Mouse (Mus musculus) kidney, embryonic 16.5 days (tissue): ENCODE data around the gene Lrp5. TPM values are rescaled to one million over a fixed set of nuclear protein-coding genes. Genes with fewer than 3 reads are reported as not detected.

Experiments used
- ATAC-seq: fragments of 200-750 bp; cut with Nextera tagmentation; 2 replicates; pipeline ENCODE4 v1.8.0; 2017; ENCODE audit warnings: moderate TSS enrichment; ENCODE audit not compliant: low FRiP score, low TSS enrichment
- H3K27ac ChIP-seq: fragments of 300-500 bp; sonication (generic); 2 replicates; pipeline ENCODE4 v1.5.1; 2014; ENCODE audit warnings: low read length
- H3K27me3 ChIP-seq: fragments of 300-500 bp; sonication (generic); 2 replicates; pipeline ENCODE4 v1.6.1; 2014; ENCODE audit warnings: low read length, control low read depth, mixed read lengths; ENCODE audit not compliant: insufficient read depth
- H3K36me3 ChIP-seq: fragments of 300-500 bp; sonication (generic); 2 replicates; pipeline ENCODE4 v1.6.1; 2014; ENCODE audit warnings: low read length, control low read depth, mixed read lengths; ENCODE audit not compliant: insufficient read depth
- H3K4me1 ChIP-seq: fragments of 300-500 bp; sonication (generic); 2 replicates; pipeline ENCODE4 v1.6.1; 2014; ENCODE audit warnings: low read length, control low read depth, mixed read lengths; ENCODE audit not compliant: insufficient read depth
- H3K4me2 ChIP-seq: fragments of 300-500 bp; sonication (generic); replicated peaks from 2 replicates; pipeline ENCODE4 v1.6.1; 2014; ENCODE audit warnings: low read depth, low read length
- H3K4me3 ChIP-seq: fragments of 300-500 bp; sonication (generic); 2 replicates; pipeline ENCODE4 v1.5.1; 2014; ENCODE audit warnings: mild to moderate bottlenecking, low read length
- H3K9ac ChIP-seq: fragments of 300-500 bp; sonication (generic); replicated peaks from 2 replicates; pipeline ENCODE4 v1.6.1; 2014; ENCODE audit warnings: low read length
- H3K9me3 ChIP-seq: fragments of 300-500 bp; sonication (generic); 2 replicates; pipeline ENCODE4 v1.6.1; 2016; ENCODE audit warnings: low read length, control low read depth
- WGBS: fragments of 180-500 bp; shearing (Covaris S2); extraction: QIAGEN DNeasy Blood & Tissue Kit; methylation state at CpG from one replicate; pipeline ENCODE4 v1.1.7; 2014; 5-methylcytosine and 5-hydroxymethylcytosine counted together
- polyA plus RNA-seq: library from polyadenylated mRNA; unstranded; fragments of >200 nt; fragmentation: Nextera tagmentation; extraction: Ambion mirVana; gene quantifications from 2 replicates; pipeline ENCODE4 v1.2.1, GENCODE M21; 2015

Lrp5 gene
- polyA plus RNA-seq, 1 experiment from 2014 or later = 7.0 TPM

GRCm38 (mm10) chr19:3537658-3538057 lies 148.7 kb downstream of the Lrp5 start:
- H3K4me3 ChIP-seq = no peak overlapping the region
- H3K4me2 ChIP-seq = no peak overlapping the region
- no peak overlapping the region; the same call in 1 of the 2 replicates for H3K27ac ChIP-seq
- no peaks in the 10 kb centered on the region for H3K27me3 ChIP-seq
- ATAC-seq = no peak
- no peaks in the 10 kb centered on the region; the same call in 1 of the 2 replicates for H3K4me1 ChIP-seq
- 91% methylated on average over 6 of the region's 6 CpGs for WGBS
- H3K9me3 ChIP-seq = no peaks in the 10 kb centered on the region
- no peak overlapping the region for H3K9ac ChIP-seq
- peaks cover 15% of the 10 kb centered on the region; the same call in 1 of the 2 replicates for H3K36me3 ChIP-seq

- Histone ChIP-seq H3K27me3 (no peaks in the 10 kb centered on the region), H3K4me3 (no peak overlapping the region), H3K9me3 (no peaks in the 10 kb centered on the region), H3K4me2 (no peak overlapping the region), H3K36me3 (peaks cover 8% of the 10 kb centered on the region; the same call in 1 of the 2 replicates), H3K27ac (no peak overlapping the region), H3K4me1 (no peaks in the 10 kb centered on the region; the same call in 1 of the 2 replicates), H3K9ac (no peak overlapping the region)
- 72% methylated on average over 3 of the region's 3 CpGs for WGBS
- no peak for ATAC-seq
Measured at GRCm38 (mm10) chr19:3534945-3535344, 151.4 kb downstream of the Lrp5 start.

Other genes starting within 250 kb of the Lrp5 start
- gene Ppp6r3, start 110.8 kb downstream of the Lrp5 start, polyA plus RNA-seq = 67.7 and 68.7 TPM in 2 replicates
- 46.1 and 46.4 TPM in 2 replicates for gene 1810055G02Rik, start 21.7 kb upstream of the Lrp5 start, polyA plus RNA-seq
- gene Kmt5b, start 80.9 kb upstream of the Lrp5 start, polyA plus RNA-seq = 28.1 and 30.6 TPM in 2 replicates
- 58.0 and 65.6 TPM in 2 replicates for gene Chka, start 165.2 kb upstream of the Lrp5 start, polyA plus RNA-seq
- gene Tcirg1, start 220.6 kb upstream of the Lrp5 start, polyA plus RNA-seq = 56.1 and 62.7 TPM in 2 replicates
- gene Ndufs8, start 226.2 kb upstream of the Lrp5 start, polyA plus RNA-seq = 365 and 401 TPM in 2 replicates
- gene Aldh3b1, start 243.2 kb upstream of the Lrp5 start, polyA plus RNA-seq = 3.9 and 5.1 TPM in 2 replicates
- 19.4 and 23.1 TPM in 2 replicates for gene Unc93b1, start 248.6 kb upstream of the Lrp5 start, polyA plus RNA-seq